Mouse (Mus musculus) left cerebral cortex, adult 11 months (tissue): ENCODE results near the gene Capn15.

Experiments
- DNase-seq: peaks from one replicate; pipeline ENCODE4 v3.0.0; 2022; ENCODE audit warnings: low spot score

Gene Capn15

GRCm38 (mm10) chr17:25993489-25993888 lies 7.9 kb upstream of the Capn15 start:
- no peak for DNase-seq

- DNase-seq: no peak
Measured at GRCm38 (mm10) chr17:25992274-25992673, 6.7 kb upstream of the Capn15 start.

GRCm38 (mm10) chr17:25990331-25990730 lies 4.7 kb upstream of the Capn15 start:
- DNase-seq: no peak

DNA sequence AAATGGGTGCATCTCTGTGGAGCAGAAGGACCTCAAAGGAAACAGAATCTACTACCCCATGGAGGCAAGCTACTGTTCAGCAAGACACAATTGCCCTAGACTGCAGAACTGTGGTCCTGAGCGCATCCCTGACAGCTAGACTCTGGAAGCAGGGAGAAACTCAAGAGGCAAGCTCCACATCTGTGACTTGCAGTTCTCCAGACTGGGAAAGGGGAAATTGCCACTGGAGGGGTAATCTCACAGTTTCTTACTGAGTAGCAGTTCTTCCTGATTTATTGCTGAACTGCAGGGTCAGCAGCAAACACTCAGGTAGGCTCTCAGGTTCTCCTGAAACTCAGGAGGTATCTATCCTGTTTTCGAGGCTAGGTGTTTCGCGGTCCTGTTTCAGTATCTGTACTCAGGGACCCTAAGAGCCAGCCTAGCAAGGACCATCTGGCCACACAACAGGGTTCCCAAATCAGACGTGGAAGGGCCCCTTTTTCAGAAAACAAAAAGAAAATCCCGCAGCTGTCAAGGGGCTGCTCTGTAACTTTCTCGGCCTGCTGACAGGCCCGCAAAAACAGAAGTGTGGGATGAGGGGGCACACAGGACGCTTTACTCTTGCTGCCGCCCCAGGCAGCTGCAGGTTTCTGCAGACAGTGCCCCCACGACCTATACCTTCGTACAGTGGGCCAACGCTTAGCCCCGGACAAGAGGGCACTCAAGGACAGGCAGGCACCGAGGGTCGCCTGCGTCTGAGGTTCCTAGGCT lies 865 bp downstream of the Capn15 start:
- no peak for DNase-seq

- DNase-seq: no peak
Measured at GRCm38 (mm10) chr17:25984066-25984465, 1.5 kb downstream of the Capn15 start.

DNA sequence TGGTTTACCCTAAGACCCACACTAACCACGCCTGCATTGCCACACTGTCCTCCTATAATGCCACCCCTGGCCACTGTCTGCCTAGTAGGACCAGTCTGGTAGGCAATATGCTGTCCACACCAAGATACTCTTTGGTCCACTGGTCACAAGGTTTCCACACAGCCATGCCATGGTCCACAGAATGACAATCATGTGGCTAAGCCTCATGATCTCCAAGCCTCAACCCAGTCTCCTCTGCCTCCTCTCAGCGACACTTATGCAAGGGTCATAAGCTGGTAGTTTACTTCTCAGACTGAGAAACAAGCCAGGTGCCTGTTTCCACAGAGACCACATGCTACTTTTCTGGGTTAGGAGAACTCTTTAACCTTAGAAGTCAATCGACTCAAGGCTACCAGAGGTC lies 2.7 kb downstream of the Capn15 start:
- no peak for DNase-seq

- no peak for DNase-seq
Measured at GRCm38 (mm10) chr17:25980854-25981253, 4.7 kb downstream of the Capn15 start.

GRCm38 (mm10) chr17:25979829-25980738 lies 5.5 kb downstream of the Capn15 start:
- DNase-seq: no peak

DNA sequence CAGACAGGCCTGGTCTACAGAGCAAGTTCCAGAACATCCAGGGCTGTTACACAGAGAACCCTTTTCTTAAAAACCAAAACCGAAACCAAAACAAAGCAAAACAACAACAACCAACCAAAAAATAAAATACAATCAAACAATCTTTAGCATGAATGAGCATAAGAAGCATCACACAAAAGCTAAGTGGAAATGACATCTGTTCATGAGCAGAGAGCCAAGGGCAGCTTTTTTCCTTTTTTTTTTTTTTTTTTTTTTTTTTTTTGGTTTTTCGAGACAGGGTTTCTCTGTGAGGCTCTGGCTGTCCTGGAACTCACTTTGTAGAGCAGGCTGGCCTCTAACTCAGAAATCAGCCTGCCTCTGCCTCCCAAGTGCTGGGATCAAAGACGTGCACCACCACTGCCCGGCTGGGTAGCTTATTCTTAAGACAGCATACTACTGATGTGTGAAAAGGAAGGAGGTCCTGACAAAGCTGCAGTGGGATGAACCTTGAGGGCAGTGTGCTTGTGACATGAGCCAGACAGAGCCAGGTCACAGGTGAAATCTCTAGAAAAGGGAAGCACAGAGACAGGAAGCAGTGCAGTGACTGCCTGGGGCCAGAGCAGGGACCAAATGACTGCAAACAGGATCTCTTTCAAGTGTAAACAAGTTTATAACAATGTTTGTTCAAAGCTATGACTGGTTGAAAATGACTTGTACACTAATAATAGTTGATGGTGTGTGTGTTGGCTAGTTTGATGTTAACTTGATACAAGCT lies 14.5 kb downstream of the Capn15 start:
- no peak for DNase-seq

DNA sequence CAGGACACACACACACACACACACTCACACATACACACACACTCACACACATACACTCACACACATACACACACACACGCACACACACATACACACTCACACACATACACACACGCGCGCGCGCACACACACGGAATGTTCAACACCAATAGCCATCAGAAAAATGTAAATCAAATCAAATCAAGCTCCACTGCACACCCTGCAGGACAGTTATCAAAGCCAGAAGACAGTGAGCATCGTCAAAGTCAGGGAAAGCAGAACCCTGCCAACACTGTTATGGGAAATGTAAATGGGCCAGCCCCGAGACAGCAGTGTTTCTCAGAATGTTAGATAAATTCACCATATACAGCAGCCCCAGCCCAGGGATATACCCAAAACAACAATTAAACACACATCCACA lies 15.1 kb downstream of the Capn15 start:
- no peak for DNase-seq

DNA sequence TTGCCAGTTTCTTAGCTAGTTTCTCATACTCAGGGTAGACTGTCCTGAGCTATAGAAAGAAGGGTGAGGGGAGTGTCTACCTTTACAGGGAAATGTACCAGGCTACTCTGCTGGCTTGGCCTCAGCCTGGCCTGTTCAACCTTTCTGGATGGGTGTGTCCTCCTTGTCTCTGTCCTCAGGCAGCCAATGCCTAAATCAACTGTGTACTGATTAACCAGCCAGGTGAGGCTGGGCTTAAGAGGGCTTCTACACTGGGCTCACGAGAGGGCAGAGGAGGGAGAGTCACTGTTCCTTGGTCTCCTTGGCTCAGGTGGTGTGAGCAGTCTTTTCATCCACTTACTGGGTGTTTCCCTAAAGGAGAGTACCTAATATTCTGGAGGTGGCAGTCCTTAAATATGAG lies 17.4 kb downstream of the Capn15 start:
- DNase-seq: no peak

DNA sequence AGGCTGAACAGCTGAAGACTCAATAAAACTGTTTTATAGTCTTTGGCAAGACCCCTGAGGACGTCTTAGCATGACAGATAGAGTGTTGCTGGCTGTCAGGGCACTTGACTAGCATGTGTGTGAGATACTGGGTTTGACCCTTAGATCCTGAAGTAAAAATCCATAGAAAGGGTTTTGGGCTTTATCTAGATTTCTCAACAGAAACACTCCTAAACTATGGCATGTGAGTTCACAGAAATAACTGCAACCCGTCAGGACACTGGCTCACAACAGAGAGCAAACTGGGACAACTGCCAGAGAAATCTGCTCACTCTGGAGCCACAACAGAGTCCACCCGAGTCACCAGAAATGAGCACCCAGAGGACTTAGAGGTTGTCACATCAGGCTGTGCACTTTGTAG lies 17.9 kb downstream of the Capn15 start:
- no peak for DNase-seq

DNA sequence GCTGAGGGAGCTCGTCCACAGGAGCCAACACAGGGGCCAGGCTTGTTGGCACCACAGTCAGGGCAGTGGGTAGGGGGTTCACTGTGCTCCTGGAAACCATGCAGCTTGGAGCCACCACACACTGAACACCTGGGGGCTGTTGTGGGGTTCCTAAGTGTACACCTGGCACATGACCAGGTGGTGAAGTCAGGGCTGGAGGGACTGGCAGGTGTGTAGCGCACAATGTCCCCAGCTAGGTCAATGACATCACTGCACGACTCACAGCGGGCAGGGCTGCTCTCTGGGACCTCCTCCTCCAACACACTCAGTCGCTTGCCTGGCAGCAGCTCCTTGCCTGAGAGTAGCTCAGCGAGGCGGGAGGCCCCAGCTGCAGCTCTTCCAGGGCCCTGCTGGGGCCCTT lies 21.3 kb downstream of the Capn15 start:
- DNase-seq: no peak

DNA sequence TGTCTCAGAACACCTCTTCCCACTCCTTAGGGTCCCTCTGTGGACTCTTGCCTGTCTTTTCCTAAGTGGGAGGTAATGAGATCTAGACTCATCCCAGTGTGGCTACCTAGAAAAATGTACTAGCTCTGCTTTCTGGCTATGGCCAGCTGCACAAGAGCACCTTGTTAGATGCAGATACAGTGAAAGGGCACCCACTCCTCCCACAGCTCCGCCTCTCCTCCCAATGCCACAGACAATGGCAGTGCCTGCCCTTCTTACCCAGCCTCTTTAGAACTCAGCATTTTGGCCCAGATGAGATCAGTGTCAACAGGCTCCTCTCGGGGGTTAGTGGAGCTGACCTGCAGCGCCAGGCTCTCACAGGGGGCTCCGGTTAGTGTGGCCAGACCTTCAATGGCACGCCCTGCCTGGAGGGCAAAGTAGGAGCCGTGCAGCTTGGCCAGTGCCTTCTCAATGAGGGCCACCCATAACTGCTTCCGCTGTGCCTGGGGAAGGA lies 23.1 kb downstream of the Capn15 start:
- no peak for DNase-seq

GRCm38 (mm10) chr17:25961566-25961965 lies 24.0 kb downstream of the Capn15 start:
- no peak for DNase-seq

GRCm38 (mm10) chr17:25959630-25960467 lies 25.7 kb downstream of the Capn15 start:
- DNase-seq: no peak

DNA sequence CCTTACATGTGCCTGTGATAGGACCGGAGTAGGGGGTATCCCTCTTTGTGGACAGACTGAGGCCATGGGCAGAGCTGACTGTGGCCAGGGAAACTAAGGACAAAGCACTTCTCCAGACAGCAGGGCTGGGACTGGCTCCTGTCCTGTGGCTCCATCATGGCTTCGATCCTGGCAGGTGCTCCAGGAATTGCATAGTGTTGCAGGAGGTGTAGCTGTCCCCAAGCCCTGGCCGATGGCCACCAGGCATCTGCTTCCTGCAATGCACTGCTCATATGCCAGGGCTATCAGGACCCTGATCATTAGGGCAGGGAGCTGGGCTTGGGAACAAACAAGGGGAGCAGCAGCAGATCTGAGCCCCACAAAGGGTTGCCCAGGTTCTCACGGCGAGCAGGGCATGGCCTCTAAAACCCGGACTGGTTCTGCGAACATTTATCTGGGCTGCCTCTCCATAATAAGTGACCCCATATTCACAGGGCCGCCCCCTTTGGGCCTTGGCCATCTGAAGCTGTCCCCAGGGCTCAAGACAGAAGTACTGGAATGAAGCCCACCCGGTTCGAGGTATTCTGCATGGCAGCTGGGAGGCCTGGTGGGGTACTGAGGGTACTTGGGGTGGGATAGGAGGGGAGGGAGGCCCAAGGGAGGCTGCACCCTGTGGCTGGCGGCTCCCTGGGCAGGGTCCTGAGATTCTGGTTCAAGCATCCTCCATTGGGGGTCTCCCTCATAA lies 26.7 kb downstream of the Capn15 start:
- no peak for DNase-seq

DNA sequence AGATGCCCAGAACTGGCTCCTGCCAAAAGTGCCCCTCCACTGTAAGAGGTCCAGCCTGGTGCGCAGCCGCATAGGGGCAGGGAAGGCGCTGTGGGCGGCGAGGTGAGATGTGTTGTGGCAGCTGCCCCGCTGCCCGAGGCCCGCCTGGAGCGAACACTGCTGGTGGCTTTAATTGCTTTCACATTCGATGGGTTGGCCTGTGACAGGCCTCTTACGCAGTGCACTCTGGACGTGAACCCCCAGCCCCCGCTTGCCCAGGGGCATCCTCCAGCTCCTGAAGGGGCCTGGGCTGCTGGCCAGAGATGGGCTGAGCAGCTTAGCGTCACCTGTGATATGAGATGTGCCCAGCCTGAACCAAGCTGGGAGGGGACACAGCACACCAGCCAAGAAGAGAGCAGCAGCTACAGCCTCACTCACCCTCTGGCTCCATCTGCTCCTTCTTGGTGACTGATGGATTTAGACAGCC lies 28.0 kb downstream of the Capn15 start:
- no peak for DNase-seq

DNA sequence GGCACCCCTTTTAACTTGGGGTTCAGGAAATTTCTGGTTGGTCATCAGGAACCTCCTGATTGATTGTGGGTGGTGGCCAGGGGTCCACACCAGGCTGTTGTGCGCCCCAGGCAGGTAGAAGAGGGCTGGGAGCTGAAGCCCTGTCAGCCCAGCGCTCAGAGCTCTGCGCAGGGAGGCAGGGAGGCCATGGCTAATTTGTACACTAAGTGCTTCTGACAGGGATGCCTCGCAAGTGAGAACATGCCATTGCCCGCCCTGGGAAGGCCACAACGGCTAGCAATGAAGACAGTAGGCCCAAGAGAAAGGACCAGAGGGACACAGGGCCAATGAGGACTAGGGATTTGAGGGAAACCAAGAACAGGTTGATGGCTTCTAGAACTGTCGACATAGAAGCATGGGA lies 29.0 kb downstream of the Capn15 start:
- no peak for DNase-seq

DNA sequence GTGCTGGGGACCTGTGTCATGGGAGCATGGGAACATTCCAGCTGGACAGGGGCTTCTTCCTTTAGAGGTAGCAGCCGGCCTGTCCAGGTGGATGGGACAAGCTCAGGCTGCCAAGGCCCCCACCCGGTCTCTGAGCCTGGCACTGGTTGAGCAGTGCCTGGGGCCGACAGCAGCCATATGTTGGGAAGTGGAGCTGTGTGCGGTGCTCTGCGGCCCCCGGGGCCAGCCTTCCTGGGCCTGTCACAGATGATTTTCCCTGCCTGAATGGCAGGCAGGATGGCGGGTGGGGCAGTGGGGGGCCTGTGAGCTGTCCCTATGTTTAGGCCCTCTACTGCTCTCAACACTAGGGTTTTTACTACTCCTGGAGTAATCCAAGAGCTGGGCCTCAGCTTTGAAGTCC lies 29.4 kb downstream of the Capn15 start:
- DNase-seq: no peak

DNA sequence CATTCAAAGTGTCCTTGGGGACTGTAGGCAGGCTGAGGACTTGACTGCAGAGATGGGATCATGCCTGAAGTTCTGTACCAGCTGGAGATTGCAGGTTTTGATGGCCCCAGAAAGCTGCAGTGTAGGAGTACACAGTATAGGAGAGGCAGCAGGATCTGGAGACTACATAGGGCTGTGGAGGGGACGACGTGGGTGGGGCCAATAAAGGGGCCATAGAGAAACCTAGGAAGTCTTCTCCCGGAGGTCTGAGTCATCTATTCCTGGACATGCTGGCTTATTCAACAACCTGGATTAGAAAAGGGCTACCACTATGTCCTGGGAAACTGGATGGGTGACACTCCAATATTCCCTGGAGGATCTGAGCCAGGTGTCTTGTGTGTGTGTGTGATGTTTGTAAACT lies 29.9 kb downstream of the Capn15 start:
- no peak for DNase-seq
